Mouse (Mus musculus) intestine, embryonic 16.5 days (tissue): Measurements from ENCODE around the gene Glt8d1. TPM values are rescaled to one million over a fixed set of nuclear protein-coding genes. Genes with fewer than 3 reads are reported as not detected.

Experiments used
- ATAC-seq: fragments of 200-750 bp; cut with Nextera tagmentation; 2 replicates; pipeline ENCODE4 v1.8.0; 2017; ENCODE audit warnings: moderate TSS enrichment, moderate library complexity
- H3K27ac ChIP-seq: fragments of 300-500 bp; sonication (generic); 2 replicates; pipeline ENCODE4 v1.5.1; 2014; ENCODE audit warnings: mild to moderate bottlenecking, low read length
- H3K27me3 ChIP-seq: fragments of 300-500 bp; sonication (generic); replicated peaks from 2 replicates; pipeline ENCODE4 v1.6.1; 2014; ENCODE audit warnings: low read length, control low read depth, mixed read lengths; ENCODE audit not compliant: control insufficient read depth, insufficient read depth
- H3K36me3 ChIP-seq: fragments of 300-500 bp; sonication (generic); 2 replicates; pipeline ENCODE4 v1.6.1; 2014; ENCODE audit warnings: low read length, control low read depth; ENCODE audit not compliant: control insufficient read depth, insufficient read depth
- H3K4me1 ChIP-seq: fragments of 300-500 bp; sonication (generic); 2 replicates; pipeline ENCODE4 v1.6.1; 2014; ENCODE audit warnings: low read length, control low read depth, mixed read lengths; ENCODE audit not compliant: control insufficient read depth, insufficient read depth
- H3K4me2 ChIP-seq: fragments of 300-500 bp; sonication (generic); 2 replicates; pipeline ENCODE4 v1.6.1; 2014; ENCODE audit warnings: low read depth, low read length, control low read depth
- H3K4me3 ChIP-seq: fragments of 300-500 bp; sonication (generic); 2 replicates; pipeline ENCODE4 v1.5.1; 2014; ENCODE audit warnings: mild to moderate bottlenecking, low read length
- H3K9ac ChIP-seq: fragments of 300-500 bp; sonication (generic); 2 replicates; pipeline ENCODE4 v1.6.1; 2014; ENCODE audit warnings: low read depth, low read length
- H3K9me3 ChIP-seq: fragments of 300-500 bp; sonication (generic); 2 replicates; pipeline ENCODE4 v1.6.1; 2016; ENCODE audit warnings: low read length, control low read depth; ENCODE audit not compliant: control insufficient read depth
- WGBS: fragments of 180-500 bp; shearing (Covaris S2); extraction: QIAGEN DNeasy Blood & Tissue Kit; methylation state at CpG from one replicate; pipeline ENCODE4 v1.1.7; 2014; 5-methylcytosine and 5-hydroxymethylcytosine counted together
- polyA plus RNA-seq: library from polyadenylated mRNA; unstranded; fragments of >200 nt; fragmentation: Nextera tagmentation; extraction: Ambion mirVana; gene quantifications from 2 replicates; pipeline ENCODE4 v1.2.1, GENCODE M21; 2015

Glt8d1 gene
- polyA plus RNA-seq, 1 experiment from 2014 or later = 38.7 TPM

- Histone ChIP-seq H3K4me1 (peaks cover 2% of the 10 kb centered on the region; the same call in 1 of the 2 replicates), H3K36me3 (peaks cover 14% of the 10 kb centered on the region), H3K27me3 (no peaks in the 10 kb centered on the region), H3K4me3 (no peak overlapping the region), H3K4me2 (no peak overlapping the region), H3K9me3 (no peaks in the 10 kb centered on the region), H3K27ac (no peak overlapping the region), H3K9ac (no peak overlapping the region)
- no peak for ATAC-seq
- WGBS = 80% methylated on average over 3 of the region's 3 CpGs
Measured at GRCm38 (mm10) chr14:31025785-31026184, 24.6 kb downstream of the Glt8d1 start.

GRCm38 (mm10) chr14:31045296-31045695 is 44.1 kb downstream of the Glt8d1 start:
- WGBS = 94% methylated on average over 5 of the region's 5 CpGs
- no peaks in the 10 kb centered on the region for H3K36me3 ChIP-seq

DNA sequence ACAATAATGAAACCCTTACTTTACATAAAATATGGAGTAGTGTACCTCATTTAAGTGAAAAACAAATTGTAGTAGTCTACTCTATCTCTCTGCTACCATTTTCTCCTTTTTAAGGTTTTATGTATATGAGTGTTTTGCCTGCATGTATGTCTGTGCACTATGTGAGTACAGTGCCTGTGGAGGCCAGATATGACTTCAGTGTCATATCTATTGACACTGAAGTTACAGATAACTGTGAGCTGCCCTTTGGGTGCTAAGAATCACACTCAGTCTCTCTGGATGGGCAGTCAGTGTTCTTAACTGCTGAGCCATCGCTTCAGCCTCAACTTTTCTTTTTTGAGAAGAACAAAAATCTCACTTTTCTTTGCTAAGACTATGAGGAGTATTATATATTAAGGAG is 44.6 kb downstream of the Glt8d1 start:
- Histone ChIP-seq H3K27ac (no peak overlapping the region), H3K4me3 (no peak overlapping the region), H3K4me2 (no peak overlapping the region), H3K27me3 (no peaks in the 10 kb centered on the region), H3K9me3 (no peaks in the 10 kb centered on the region), H3K4me1 (no peaks in the 10 kb centered on the region), H3K9ac (no peak overlapping the region), H3K36me3 (no peaks in the 10 kb centered on the region)
- ATAC-seq = peak; percentile 59; the same call in 1 of the 2 replicates
- WGBS = 96% methylated on average over 1 of the region's 1 CpGs

More at GRCm38 (mm10) chr14:31045296-31045695, 44.1 kb downstream of the Glt8d1 start:
- Histone ChIP-seq H3K4me1 (no peaks in the 10 kb centered on the region), H3K27ac (no peak overlapping the region), H3K27me3 (no peaks in the 10 kb centered on the region), H3K4me2 (no peak overlapping the region), H3K4me3 (no peak overlapping the region), H3K9ac (no peak overlapping the region), H3K9me3 (no peaks in the 10 kb centered on the region)
- no peak for ATAC-seq

Other genes with a start within 250 kb of the Glt8d1 start
- gene Tmem110, start 175.8 kb upstream of the Glt8d1 start, polyA plus RNA-seq = 18.6 and 20.6 TPM in 2 replicates
- gene Mustn1, start 122.2 kb upstream of the Glt8d1 start, polyA plus RNA-seq = 8.8 and 10.6 TPM in 2 replicates
- 1.0 and 3.1 TPM in 2 replicates for gene Itih4, start 114.9 kb upstream of the Glt8d1 start, polyA plus RNA-seq
- 3.6 and 8.1 TPM in 2 replicates for gene Itih3, start 77.6 kb upstream of the Glt8d1 start, polyA plus RNA-seq
- gene Itih1, start 58.1 kb upstream of the Glt8d1 start, polyA plus RNA-seq = 0.51 and 1.1 TPM in 2 replicates
- 8.4 TPM in 2 replicates for gene Nek4, start 50.0 kb upstream of the Glt8d1 start, polyA plus RNA-seq
- gene Spcs1, start 272 bp downstream of the Glt8d1 start, polyA plus RNA-seq = 390 and 392 TPM in 2 replicates
- 74.1 and 79.2 TPM in 2 replicates for gene Pbrm1, start 17.7 kb downstream of the Glt8d1 start, polyA plus RNA-seq
- 96.5 and 107 TPM in 2 replicates for gene Gnl3, start 17.8 kb downstream of the Glt8d1 start, polyA plus RNA-seq
- gene Smim4, start 127.6 kb downstream of the Glt8d1 start, polyA plus RNA-seq = 87.6 and 92.2 TPM in 2 replicates
- gene Nt5dc2, start 129.7 kb downstream of the Glt8d1 start, polyA plus RNA-seq = 205 and 208 TPM in 2 replicates
- 19.0 and 24.5 TPM in 2 replicates for gene Stab1, start 167.2 kb downstream of the Glt8d1 start, polyA plus RNA-seq
- 3.5 and 3.7 TPM in 2 replicates for gene Tnnc1, start 206.9 kb downstream of the Glt8d1 start, polyA plus RNA-seq
- 217 and 228 TPM in 2 replicates for gene Nisch, start 215.5 kb downstream of the Glt8d1 start, polyA plus RNA-seq
- gene Sema3g, start 216.5 kb downstream of the Glt8d1 start, polyA plus RNA-seq = 0.51 and 0.67 TPM in 2 replicates
- gene Phf7, start 249.9 kb downstream of the Glt8d1 start, polyA plus RNA-seq = 10.5 and 10.8 TPM in 2 replicates